Mouse (Mus musculus): ENCODE data around the gene Hnrnpab. TPM values are rescaled to one million over a fixed set of nuclear protein-coding genes. Genes with fewer than 3 reads are reported as not detected.

The Hnrnpab gene
- polyA plus RNA-seq, 1 experiment from 2014 or later: 152 TPM

- no peak for ATAC-seq
- H3K36me3 ChIP-seq (ENCODE audit: insufficient read depth, low read length): peaks cover 63% of the 10 kb centered on the region
- H3K9ac ChIP-seq (replicated peaks; ENCODE audit: low read depth): no peak overlapping the region
- H3K27ac ChIP-seq (ENCODE audit: low read length): no peak overlapping the region
- no peak overlapping the region for H3K4me3 ChIP-seq (ENCODE audit: low read depth, low read length)
- 60% methylated on average over 2 of the region's 2 CpGs for WGBS
- H3K4me1 ChIP-seq (ENCODE audit: insufficient read depth, low read depth, low read length): no peaks in the 10 kb centered on the region
- H3K27me3 ChIP-seq (replicated peaks; ENCODE audit: insufficient read depth, low read length): no peaks in the 10 kb centered on the region
- TF ChIP-seq EP300 (IDR thresholded peaks at IDR 0.05) (no peak), CTCF (IDR thresholded peaks at IDR 0.05) (no peak)
- H3K9me3 ChIP-seq (ENCODE audit: low read length): no peaks in the 10 kb centered on the region
- H3K4me2 ChIP-seq (replicated peaks; ENCODE audit: low read depth, low read length): no peak overlapping the region
- DNase-seq (ENCODE audit: low spot score): no peak
Measured at GRCm38 (mm10) chr11:51597553-51597952, 9.1 kb downstream of the Hnrnpab start.

- peaks cover 56% of the 10 kb centered on the region for H3K36me3 ChIP-seq (ENCODE audit: insufficient read depth, low read length)
- H3K4me1 ChIP-seq (ENCODE audit: insufficient read depth, low read depth, low read length): 0 out of 2 replicates have a peak, but pooled peaks cover 2% of the 10 kb centered on the region
- 92% methylated on average over 1 of the region's 1 CpGs for WGBS
- H3K9me3 ChIP-seq (ENCODE audit: low read length): no peaks in the 10 kb centered on the region
- H3K4me3 ChIP-seq (ENCODE audit: low read depth, low read length): no peak overlapping the region
- TF ChIP-seq CTCF (IDR thresholded peaks at IDR 0.05): no peak
- no peak for TF ChIP-seq EP300 (IDR thresholded peaks at IDR 0.05)
- ATAC-seq (no peak), DNase-seq (ENCODE audit: low spot score) (no peak)
- no peak overlapping the region for H3K4me2 ChIP-seq (replicated peaks; ENCODE audit: low read depth, low read length)
- H3K27me3 ChIP-seq (replicated peaks; ENCODE audit: insufficient read depth, low read length): no peaks in the 10 kb centered on the region
- no peak overlapping the region for H3K9ac ChIP-seq (replicated peaks; ENCODE audit: low read depth)
- H3K27ac ChIP-seq (ENCODE audit: low read length): no peak overlapping the region
Measured at GRCm38 (mm10) chr11:51595459-51596083, 11.1 kb downstream of the Hnrnpab start.

- Histone ChIP-seq H3K4me2 (replicated peaks; ENCODE audit: low read depth, low read length) (no peak overlapping the region), H3K9me3 (ENCODE audit: low read length) (no peaks in the 10 kb centered on the region), H3K27ac (ENCODE audit: low read length) (no peak overlapping the region), H3K4me3 (ENCODE audit: low read depth, low read length) (no peak overlapping the region), H3K36me3 (ENCODE audit: insufficient read depth, low read length) (peaks cover 56% of the 10 kb centered on the region), H3K9ac (replicated peaks; ENCODE audit: low read depth) (no peak overlapping the region), H3K4me1 (ENCODE audit: insufficient read depth, low read depth, low read length) (0 out of 2 replicates have a peak, but pooled peaks cover 2% of the 10 kb centered on the region), H3K27me3 (replicated peaks; ENCODE audit: insufficient read depth, low read length) (no peaks in the 10 kb centered on the region)
- DNase-seq (ENCODE audit: low spot score) (no peak), ATAC-seq (no peak)
- WGBS: 44% methylated on average over 3 of the region's 3 CpGs
- TF ChIP-seq EP300 (IDR thresholded peaks at IDR 0.05): no peak
- TF ChIP-seq CTCF (IDR thresholded peaks at IDR 0.05): no peak
Measured at GRCm38 (mm10) chr11:51594715-51595350, 11.8 kb downstream of the Hnrnpab start.

- no peak overlapping the region for H3K4me2 ChIP-seq (replicated peaks; ENCODE audit: low read depth, low read length)
- no peak overlapping the region for H3K9ac ChIP-seq (replicated peaks; ENCODE audit: low read depth)
- DNase-seq (ENCODE audit: low spot score) (no peak), ATAC-seq (no peak)
- peaks cover 49% of the 10 kb centered on the region for H3K36me3 ChIP-seq (ENCODE audit: insufficient read depth, low read length)
- TF ChIP-seq EP300 (IDR thresholded peaks at IDR 0.05): no peak
- no peak for TF ChIP-seq CTCF (IDR thresholded peaks at IDR 0.05)
- 89% methylated on average over 6 of the region's 6 CpGs for WGBS
- H3K9me3 ChIP-seq (ENCODE audit: low read length): no peaks in the 10 kb centered on the region
- 0 out of 2 replicates have a peak, but pooled peaks cover 2% of the 10 kb centered on the region for H3K4me1 ChIP-seq (ENCODE audit: insufficient read depth, low read depth, low read length)
- H3K4me3 ChIP-seq (ENCODE audit: low read depth, low read length): no peak overlapping the region
- H3K27ac ChIP-seq (ENCODE audit: low read length): no peak overlapping the region
- no peaks in the 10 kb centered on the region for H3K27me3 ChIP-seq (replicated peaks; ENCODE audit: insufficient read depth, low read length)
Measured at GRCm38 (mm10) chr11:51593849-51594248, 12.8 kb downstream of the Hnrnpab start.

GRCm38 (mm10) chr11:51593368-51593767, 13.3 kb downstream of the Hnrnpab start:
- Histone ChIP-seq H3K4me2 (replicated peaks; ENCODE audit: low read depth, low read length) (no peak overlapping the region), H3K27me3 (replicated peaks; ENCODE audit: insufficient read depth, low read length) (no peaks in the 10 kb centered on the region), H3K27ac (ENCODE audit: low read length) (no peak overlapping the region), H3K4me1 (ENCODE audit: insufficient read depth, low read depth, low read length) (0 out of 2 replicates have a peak, but pooled peaks cover 2% of the 10 kb centered on the region), H3K36me3 (ENCODE audit: insufficient read depth, low read length) (peaks cover 46% of the 10 kb centered on the region), H3K9me3 (ENCODE audit: low read length) (no peaks in the 10 kb centered on the region), H3K4me3 (ENCODE audit: low read depth, low read length) (no peak overlapping the region), H3K9ac (replicated peaks; ENCODE audit: low read depth) (no peak overlapping the region)
- TF ChIP-seq EP300 (IDR thresholded peaks at IDR 0.05) (no peak), CTCF (IDR thresholded peaks at IDR 0.05) (no peak)
- ATAC-seq: no peak
- 97% methylated on average over 4 of the region's 4 CpGs for WGBS
- no peak for DNase-seq (ENCODE audit: low spot score)

GRCm38 (mm10) chr11:51591915-51592314, 14.7 kb downstream of the Hnrnpab start:
- ATAC-seq: no peak
- Histone ChIP-seq H3K4me1 (ENCODE audit: insufficient read depth, low read depth, low read length) (0 out of 2 replicates have a peak, but pooled peaks cover 2% of the 10 kb centered on the region), H3K9ac (replicated peaks; ENCODE audit: low read depth) (no peak overlapping the region), H3K9me3 (ENCODE audit: low read length) (no peaks in the 10 kb centered on the region), H3K27me3 (replicated peaks; ENCODE audit: insufficient read depth, low read length) (no peaks in the 10 kb centered on the region), H3K36me3 (ENCODE audit: insufficient read depth, low read length) (peaks cover 50% of the 10 kb centered on the region), H3K4me2 (replicated peaks; ENCODE audit: low read depth, low read length) (no peak overlapping the region), H3K4me3 (ENCODE audit: low read depth, low read length) (no peak overlapping the region), H3K27ac (ENCODE audit: low read length) (no peak overlapping the region)
- DNase-seq (ENCODE audit: low spot score): no peak
- 92% methylated on average over 7 of the region's 7 CpGs for WGBS
- TF ChIP-seq CTCF (IDR thresholded peaks at IDR 0.05) (no peak), EP300 (IDR thresholded peaks at IDR 0.05) (no peak)
